Mouse (Mus musculus): ENCODE data around the gene Ecd. TPM values are rescaled to one million over a fixed set of nuclear protein-coding genes. Genes with fewer than 3 reads are reported as not detected.

Ecd gene
- total RNA-seq (2015; ENCODE audit: low replicate concordance): 10.2 and 10.9 TPM in 2 replicates
- 9.1 and 10.2 TPM in 2 replicates for total RNA-seq (2017; ENCODE audit: low replicate concordance)

- peak; percentile 97 for ATAC-seq (replicated peaks; ENCODE audit: low FRiP score, poor library complexity, severe bottlenecking)
These were observed at the start of gene Ecd, which contains the start of gene Fam149b for GRCm38 (mm10) chr14:20347991-20348541. Gene Ecd, minus strand, starts transcription at chr14:20348121. Gene Fam149b, plus strand, starts transcription at chr14:20348162.

- no peak for ATAC-seq (replicated peaks; ENCODE audit: low FRiP score, poor library complexity, severe bottlenecking)
These were observed 49.3 kb upstream of the Ecd start for GRCm38 (mm10) chr14:20397220-20397619.

DNA sequence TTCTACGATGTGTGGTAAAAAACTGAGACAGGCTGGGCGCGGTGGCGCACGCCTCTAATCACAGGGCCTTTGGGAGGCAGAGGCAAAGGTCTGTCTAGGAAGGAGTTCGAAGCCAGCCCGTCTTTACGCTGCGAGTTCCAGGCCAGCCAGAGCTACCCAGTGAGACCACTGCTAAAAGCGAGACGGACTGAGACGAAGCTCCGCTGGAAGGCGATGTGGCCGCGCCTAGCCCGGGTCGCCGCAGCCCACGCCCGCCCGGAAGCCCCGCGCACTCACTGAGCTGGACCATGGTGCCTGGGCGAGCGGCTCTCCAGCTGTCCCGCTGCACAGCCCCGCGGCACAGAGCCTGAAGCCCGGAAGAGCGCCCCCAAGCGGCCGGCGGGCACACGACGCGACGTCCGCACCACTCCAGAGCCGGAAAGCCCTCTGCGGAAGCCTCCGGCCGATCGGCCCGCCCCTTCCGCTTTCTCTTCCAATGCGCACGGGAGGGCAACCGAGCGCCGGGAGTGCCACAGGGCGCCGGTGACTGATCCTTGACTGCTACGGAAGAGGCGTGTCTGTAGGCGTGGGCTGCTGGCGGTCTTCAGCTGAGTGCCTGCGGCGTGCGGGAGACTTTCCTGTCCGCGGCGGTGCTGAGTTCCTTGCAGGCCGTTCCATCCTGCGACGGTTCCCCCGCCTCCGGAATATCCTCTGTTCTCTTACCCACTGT lies 45.4 kb upstream of the Ecd start, which contains the start of gene Mrps16:
Gene Mrps16 (minus strand): TSS at position 430 of the 709 bp plus-strand sequence.
- peak; percentile 95 for ATAC-seq (replicated peaks; ENCODE audit: low FRiP score, poor library complexity, severe bottlenecking)

- ATAC-seq (replicated peaks; ENCODE audit: low FRiP score, poor library complexity, severe bottlenecking): no peak
These were observed 44.4 kb upstream of the Ecd start for GRCm38 (mm10) chr14:20392326-20392725.

- no peak for ATAC-seq (replicated peaks; ENCODE audit: low FRiP score, poor library complexity, severe bottlenecking)
These were observed 41.6 kb upstream of the Ecd start for GRCm38 (mm10) chr14:20389446-20390079.

DNA sequence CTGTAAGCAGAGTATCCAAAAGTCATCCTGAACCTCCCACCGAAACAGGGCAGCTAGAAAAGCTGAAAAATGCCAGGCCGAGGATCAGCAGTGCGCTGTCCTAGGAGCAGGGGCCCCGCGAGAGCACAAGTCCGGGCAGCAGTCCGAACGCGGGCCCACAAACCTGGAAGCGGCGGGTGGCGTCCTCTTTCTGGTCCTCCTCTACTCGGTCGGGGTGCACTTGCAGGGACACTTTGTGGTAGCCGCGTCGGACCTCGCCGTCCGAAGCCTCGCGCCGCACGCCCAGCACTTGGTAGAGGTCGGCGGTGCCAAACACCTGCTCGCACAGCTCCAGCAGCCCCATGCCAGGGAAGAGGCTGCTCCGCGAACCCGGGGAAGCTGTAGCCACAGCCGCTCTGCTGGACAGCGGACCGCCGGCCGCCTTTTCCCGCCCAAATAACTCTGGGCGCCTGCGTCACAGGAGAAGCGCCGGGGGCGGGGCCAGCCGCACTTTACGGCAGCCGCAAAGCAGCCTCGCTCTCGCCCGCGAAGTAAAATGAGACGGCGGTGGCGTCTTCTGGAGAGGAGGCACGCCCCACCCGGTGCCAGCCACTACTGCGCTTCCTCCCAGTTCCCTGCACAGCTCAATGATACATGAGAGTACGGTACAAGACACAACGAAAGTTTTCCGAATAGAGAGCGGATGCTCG lies 40.7 kb upstream of the Ecd start, which contains the start of gene Dnajc9:
Gene Dnajc9 (minus strand): TSS at position 470 of the 689 bp plus-strand sequence.
- ATAC-seq (replicated peaks; ENCODE audit: low FRiP score, poor library complexity, severe bottlenecking): peak; percentile 79

DNA sequence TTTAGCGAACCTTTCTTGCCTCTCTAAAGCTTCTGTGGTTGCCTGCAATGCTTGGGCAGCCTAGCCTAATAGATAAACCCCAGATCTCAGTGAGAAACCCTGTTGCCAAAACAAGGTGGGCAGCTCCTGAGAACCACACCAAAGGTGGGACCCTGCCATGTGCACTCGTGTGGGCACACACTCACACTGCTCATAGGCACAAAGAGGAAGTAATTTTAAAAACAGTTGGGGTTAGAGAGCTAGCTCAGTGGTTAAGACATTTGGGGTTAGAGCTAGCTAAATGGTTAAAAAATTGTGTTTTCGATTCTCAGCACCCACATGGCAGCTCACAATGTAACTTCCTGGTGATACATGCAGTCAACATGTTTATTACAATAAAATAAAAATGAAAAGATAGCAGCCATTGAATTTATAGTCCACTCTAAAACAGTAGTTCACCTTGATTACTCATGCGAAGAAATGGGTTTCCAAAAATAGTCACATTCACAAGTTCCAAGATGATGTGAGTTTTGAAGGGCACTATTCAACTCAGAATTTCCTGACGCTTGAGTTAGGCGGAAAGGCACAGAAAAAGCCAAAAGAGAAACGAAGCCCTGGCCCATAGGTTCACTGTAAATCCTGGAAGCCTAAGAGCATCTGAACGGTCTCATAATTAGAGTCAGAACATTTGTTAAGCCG lies 32.0 kb upstream of the Ecd start:
- ATAC-seq (replicated peaks; ENCODE audit: low FRiP score, poor library complexity, severe bottlenecking): no peak

DNA sequence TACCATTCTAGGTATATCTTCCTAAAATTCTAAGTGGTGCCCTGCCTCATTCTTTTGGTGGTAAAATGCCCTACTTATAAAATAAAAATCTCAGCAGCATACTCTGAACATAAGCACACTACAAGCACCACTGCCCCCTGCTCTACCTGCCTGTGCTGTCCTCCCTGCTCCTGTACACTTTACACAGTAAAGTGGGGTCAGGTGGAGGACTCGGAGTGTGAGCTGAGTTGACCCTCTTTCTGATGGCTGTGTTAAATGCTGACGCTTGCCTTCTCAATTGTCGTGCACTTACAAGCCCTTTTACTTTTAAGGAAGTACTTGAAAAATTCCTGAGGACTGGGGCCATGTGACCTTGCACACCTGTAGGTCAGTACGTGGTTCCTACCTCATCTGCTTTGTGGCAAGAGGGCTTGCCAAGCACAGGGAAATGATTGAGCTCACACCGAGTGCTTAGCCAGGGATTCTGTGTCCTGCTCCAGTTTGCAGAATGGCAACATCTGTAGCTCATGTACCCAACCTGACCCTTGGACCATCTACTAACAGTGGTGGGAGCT lies 31.2 kb upstream of the Ecd start:
- no peak for ATAC-seq (replicated peaks; ENCODE audit: low FRiP score, poor library complexity, severe bottlenecking)

DNA sequence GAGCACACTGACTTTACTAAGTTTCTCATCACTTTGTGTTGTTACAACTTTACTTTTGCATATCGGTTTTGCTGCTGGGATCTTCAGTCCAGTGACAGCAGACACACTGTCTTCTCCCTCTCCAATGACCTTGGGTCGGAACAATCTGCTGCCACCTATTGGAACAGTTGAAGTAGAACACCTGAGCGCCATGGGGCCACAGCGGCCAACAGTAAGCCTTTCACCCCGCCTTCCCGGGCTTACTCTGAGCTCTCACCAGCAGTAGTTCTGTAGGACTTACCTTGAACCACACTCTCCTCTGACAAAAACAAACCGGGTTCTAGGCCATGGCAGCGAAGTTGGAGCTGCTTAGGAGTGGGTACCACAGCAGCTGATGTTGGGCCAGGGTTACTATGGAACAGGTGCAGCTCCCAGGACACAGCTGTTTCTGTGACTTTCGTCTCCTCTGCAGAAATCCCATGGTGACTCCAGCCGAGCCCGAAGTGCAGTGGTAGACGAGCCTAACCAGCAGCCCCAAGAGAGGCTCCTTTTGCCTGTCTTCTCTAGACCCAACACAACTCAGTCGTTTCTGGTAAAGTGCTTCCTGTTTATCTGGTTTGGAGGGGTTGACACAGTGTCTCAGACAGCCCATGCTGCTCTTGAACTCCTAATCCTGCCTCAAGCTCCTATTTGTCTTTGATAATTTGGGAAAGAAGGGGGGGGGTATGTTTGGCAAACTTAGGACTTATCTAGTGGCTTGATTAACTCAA lies 30.6 kb upstream of the Ecd start:
- peak; percentile 94 for ATAC-seq (replicated peaks; ENCODE audit: low FRiP score, poor library complexity, severe bottlenecking)

GRCm38 (mm10) chr14:20377112-20377521 lies 29.2 kb upstream of the Ecd start:
- no peak for ATAC-seq (replicated peaks; ENCODE audit: low FRiP score, poor library complexity, severe bottlenecking)

- ATAC-seq (replicated peaks; ENCODE audit: low FRiP score, poor library complexity, severe bottlenecking): no peak
These were observed 23.9 kb upstream of the Ecd start for GRCm38 (mm10) chr14:20371854-20372253.

DNA sequence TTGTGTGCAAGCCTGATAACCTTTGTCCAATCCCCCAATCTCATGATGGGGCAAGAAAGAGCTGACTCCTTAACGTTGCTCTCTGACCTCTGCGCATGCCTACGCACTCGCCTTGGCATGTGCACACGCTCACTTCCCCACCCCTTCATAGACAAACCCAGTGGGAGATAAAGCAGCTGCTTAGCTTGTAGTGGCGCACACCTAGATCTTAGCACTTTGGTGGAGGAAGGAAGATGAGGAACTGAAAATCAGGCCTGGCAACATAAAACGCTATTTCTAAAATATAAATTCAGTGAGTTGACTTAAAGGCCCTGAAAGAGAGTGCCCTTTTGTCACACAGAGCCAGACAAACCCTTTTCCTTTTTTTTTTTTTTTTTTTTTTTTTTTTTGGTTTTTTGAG lies 22.9 kb upstream of the Ecd start:
- no peak for ATAC-seq (replicated peaks; ENCODE audit: low FRiP score, poor library complexity, severe bottlenecking)

DNA sequence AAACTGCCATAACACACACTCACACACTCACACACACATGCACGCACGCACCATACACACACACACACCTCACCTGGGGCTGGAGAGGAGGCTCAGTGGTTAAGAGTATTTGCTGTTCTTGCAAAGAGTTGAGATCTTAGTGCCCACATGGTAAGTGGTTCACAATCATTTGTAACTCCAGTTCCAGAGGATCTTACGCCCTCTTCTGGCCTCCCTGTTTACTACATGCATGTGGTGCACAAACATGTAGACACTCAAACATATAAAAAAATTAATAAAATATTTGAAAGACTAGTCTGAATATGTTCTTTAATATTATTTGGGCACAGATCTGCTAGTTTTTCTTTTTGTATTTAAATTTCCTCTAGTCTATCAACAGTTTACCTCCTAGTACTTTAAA lies 20.4 kb upstream of the Ecd start:
- no peak for ATAC-seq (replicated peaks; ENCODE audit: low FRiP score, poor library complexity, severe bottlenecking)

- no peak for ATAC-seq (replicated peaks; ENCODE audit: low FRiP score, poor library complexity, severe bottlenecking)
These were observed 15.3 kb upstream of the Ecd start for GRCm38 (mm10) chr14:20363230-20363629.

GRCm38 (mm10) chr14:20347441-20347990 lies 405 bp downstream of the Ecd start:
- ATAC-seq (replicated peaks; ENCODE audit: low FRiP score, poor library complexity, severe bottlenecking): peak; percentile 72

DNA sequence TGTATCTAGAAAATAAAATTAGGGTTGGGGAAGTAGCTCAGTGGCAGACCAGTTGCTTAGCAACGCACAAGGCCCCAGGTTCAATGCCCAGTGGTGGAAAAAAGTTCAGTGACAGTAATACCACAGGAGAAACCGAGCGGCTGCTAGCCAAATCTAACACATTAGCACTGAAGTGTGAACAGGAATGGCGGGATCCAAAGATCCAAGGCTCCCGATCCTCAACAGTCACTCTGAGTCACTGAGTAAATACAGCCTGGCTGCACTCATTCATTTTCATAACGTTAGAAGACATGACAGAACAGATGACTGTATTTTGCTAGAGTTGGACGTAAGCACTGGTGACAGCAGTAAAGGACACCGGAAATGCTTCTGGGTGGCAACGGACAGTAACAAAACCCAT lies 2.0 kb downstream of the Ecd start:
- ATAC-seq (replicated peaks; ENCODE audit: low FRiP score, poor library complexity, severe bottlenecking): no peak

- ATAC-seq (replicated peaks; ENCODE audit: low FRiP score, poor library complexity, severe bottlenecking): peak; percentile 84
These were observed 7.1 kb downstream of the Ecd start for GRCm38 (mm10) chr14:20340866-20341265.

- peak; percentile 73 for ATAC-seq (replicated peaks; ENCODE audit: low FRiP score, poor library complexity, severe bottlenecking)
These were observed 7.8 kb downstream of the Ecd start for GRCm38 (mm10) chr14:20340149-20340548.

Measured in erythroblast, adult 5-6 weeks (primary cell).